Mouse (Mus musculus): ENCODE measurements around the gene Setd4. TPM values are rescaled to one million over a fixed set of nuclear protein-coding genes. Genes with fewer than 3 reads are reported as not detected.

Gene Setd4
- polyA plus RNA-seq, 2 experiments = 11.7 to 17.1 TPM

DNA sequence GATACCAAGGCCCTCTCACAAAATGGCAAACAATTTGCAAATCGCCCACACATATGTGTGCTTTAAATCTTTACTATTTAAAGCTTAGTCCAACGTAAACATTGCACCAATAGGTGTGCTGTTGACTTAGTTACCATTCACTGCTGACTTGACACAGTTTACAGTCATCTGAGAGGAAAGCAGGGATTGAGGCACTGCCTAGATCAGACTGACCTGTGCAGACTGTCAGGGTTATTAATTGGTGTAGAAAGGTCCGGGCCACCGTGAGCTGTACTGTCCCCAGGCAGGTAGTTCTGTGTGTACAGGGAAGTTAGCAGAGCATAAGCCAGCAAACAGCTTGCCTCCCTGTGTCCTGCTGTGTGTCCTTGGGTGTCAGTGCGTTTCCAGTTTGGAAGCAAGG is 28.3 kb downstream of the Setd4 start:
- no peak for TF ChIP-seq POLR2A (IDR thresholded peaks at IDR 0.05; ENCODE audit: borderline replicate concordance, extremely low read depth, insufficient read depth, insufficient read length)
- Histone ChIP-seq H3K36me3 (ENCODE audit: control insufficient read depth, insufficient read depth, low read length) (no peaks in the 10 kb centered on the region), H3K27me3 (ENCODE audit: control insufficient read depth, insufficient read depth, low read length) (no peaks in the 10 kb centered on the region), H3K9me3 (ENCODE audit: control insufficient read depth, low read length) (no peaks in the 10 kb centered on the region), H3K4me3 (replicated peaks; ENCODE audit: low read length) (no peak overlapping the region), H3K4me1 (ENCODE audit: control insufficient read depth, insufficient read depth, low read length) (peaks cover 5% of the 10 kb centered on the region; the same call in 1 of the 2 replicates), H3K4me2 (replicated peaks; ENCODE audit: low read depth, low read length, severe bottlenecking) (no peak overlapping the region), H3K9ac (ENCODE audit: low read depth, low read length, severe bottlenecking) (no peak overlapping the region), H3K27ac (replicated peaks; ENCODE audit: low read depth, low read length) (no peak overlapping the region)
- no peak for DNase-seq (ENCODE audit: low spot score)
- no peak for ATAC-seq (ENCODE audit: low FRiP score, low read depth)
- 75% methylated on average over 5 of the region's 5 CpGs for WGBS

DNA sequence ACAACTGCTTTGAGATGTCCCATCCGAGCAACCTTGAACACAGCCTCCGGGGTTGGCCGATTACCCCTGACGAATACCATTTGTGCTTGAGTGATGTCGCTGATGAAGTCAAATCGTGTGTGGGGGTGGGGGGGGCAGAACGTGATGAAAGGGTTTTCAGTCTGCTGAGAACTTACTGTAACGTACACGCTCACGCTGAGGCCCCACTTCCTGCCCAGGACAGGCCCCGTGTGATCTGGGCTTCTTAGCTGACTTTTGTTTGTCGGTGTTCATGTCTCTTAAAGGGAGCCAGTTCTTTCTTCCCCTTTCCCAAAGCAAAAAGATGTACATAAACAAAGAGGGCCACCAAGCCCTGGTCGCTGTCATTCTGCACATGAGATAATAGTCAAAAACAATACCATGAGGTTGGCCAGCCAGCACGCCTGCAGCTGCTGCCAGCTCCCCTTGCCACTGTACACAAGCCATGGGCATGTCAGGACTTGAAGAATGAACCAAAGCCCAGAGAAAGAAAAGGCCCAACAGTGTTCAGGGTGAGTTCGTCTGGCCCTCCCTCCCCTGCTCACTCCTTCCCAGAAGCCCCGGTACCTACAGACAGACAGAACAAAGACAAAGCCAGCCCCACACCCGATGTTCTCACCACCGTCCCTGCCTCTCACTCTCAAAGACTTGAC is 29.2 kb downstream of the Setd4 start:
- H3K27me3 ChIP-seq (ENCODE audit: control insufficient read depth, insufficient read depth, low read length) = no peaks in the 10 kb centered on the region
- no peak overlapping the region for H3K9ac ChIP-seq (ENCODE audit: low read depth, low read length, severe bottlenecking)
- no peaks in the 10 kb centered on the region for H3K9me3 ChIP-seq (ENCODE audit: control insufficient read depth, low read length)
- no peak overlapping the region for H3K4me2 ChIP-seq (replicated peaks; ENCODE audit: low read depth, low read length, severe bottlenecking)
- 43% methylated on average over 18 of the region's 18 CpGs for WGBS
- no peak overlapping the region for H3K27ac ChIP-seq (replicated peaks; ENCODE audit: low read depth, low read length)
- no peak for ATAC-seq (ENCODE audit: low FRiP score, low read depth)
- peaks cover 5% of the 10 kb centered on the region; the same call in 1 of the 2 replicates for H3K4me1 ChIP-seq (ENCODE audit: control insufficient read depth, insufficient read depth, low read length)
- TF ChIP-seq POLR2A (IDR thresholded peaks at IDR 0.05; ENCODE audit: borderline replicate concordance, extremely low read depth, insufficient read depth, insufficient read length) = no peak
- H3K4me3 ChIP-seq (replicated peaks; ENCODE audit: low read length) = no peak overlapping the region
- no peak for DNase-seq (ENCODE audit: low spot score)
- H3K36me3 ChIP-seq (ENCODE audit: control insufficient read depth, insufficient read depth, low read length) = no peaks in the 10 kb centered on the region

DNA sequence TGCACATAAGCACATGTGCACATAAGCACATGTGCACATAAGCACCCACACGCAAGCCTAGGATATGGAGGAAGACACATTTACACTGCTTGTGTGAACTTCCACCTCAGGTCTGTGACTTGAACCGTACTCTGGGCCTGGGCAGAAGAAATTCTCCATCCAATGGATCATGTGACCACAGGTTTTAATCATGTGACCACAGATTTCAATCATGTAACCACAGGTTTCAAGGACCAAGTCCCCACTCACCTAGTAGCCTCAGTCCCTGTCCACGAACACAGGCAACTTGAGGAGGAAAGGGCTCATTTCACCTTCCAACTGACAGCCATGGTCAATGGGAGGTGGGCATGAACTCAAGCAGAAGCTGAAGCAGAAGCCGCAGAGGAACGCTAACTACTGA is 30.4 kb downstream of the Setd4 start:
- Histone ChIP-seq H3K36me3 (ENCODE audit: control insufficient read depth, insufficient read depth, low read length) (no peaks in the 10 kb centered on the region), H3K4me2 (replicated peaks; ENCODE audit: low read depth, low read length, severe bottlenecking) (no peak overlapping the region), H3K9ac (ENCODE audit: low read depth, low read length, severe bottlenecking) (no peak overlapping the region), H3K4me1 (ENCODE audit: control insufficient read depth, insufficient read depth, low read length) (peaks cover 5% of the 10 kb centered on the region; the same call in 1 of the 2 replicates), H3K4me3 (replicated peaks; ENCODE audit: low read length) (no peak overlapping the region), H3K27me3 (ENCODE audit: control insufficient read depth, insufficient read depth, low read length) (no peaks in the 10 kb centered on the region), H3K9me3 (ENCODE audit: control insufficient read depth, low read length) (no peaks in the 10 kb centered on the region), H3K27ac (replicated peaks; ENCODE audit: low read depth, low read length) (no peak overlapping the region)
- ATAC-seq (ENCODE audit: low FRiP score, low read depth) (no peak), DNase-seq (ENCODE audit: low spot score) (no peak)
- WGBS = 94% methylated on average over 5 of the region's 5 CpGs
- TF ChIP-seq POLR2A (IDR thresholded peaks at IDR 0.05; ENCODE audit: borderline replicate concordance, extremely low read depth, insufficient read depth, insufficient read length) = no peak

DNA sequence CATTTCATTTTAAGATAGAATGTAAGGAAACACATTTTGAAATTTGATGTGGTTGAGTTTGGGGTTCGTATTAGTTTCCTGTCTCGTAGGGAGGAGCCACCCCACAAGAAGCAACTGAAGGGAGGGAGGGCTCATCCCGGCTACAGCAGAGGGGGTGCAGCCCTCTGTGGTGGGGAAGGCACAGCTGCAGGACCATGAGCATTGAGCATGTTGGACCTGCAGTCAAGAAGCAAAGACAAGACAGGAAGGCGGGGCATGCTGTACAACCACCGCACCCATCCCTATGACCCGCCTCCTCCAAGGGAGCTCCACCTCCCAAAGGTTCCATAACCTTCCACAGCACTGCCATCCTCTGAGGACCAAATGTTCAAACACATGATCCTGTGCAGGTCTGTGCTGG is 31.5 kb downstream of the Setd4 start:
- DNase-seq (ENCODE audit: low spot score) (no peak), ATAC-seq (ENCODE audit: low FRiP score, low read depth) (no peak)
- H3K27ac ChIP-seq (replicated peaks; ENCODE audit: low read depth, low read length) = no peak overlapping the region
- H3K27me3 ChIP-seq (ENCODE audit: control insufficient read depth, insufficient read depth, low read length) = no peaks in the 10 kb centered on the region
- no peak overlapping the region for H3K4me2 ChIP-seq (replicated peaks; ENCODE audit: low read depth, low read length, severe bottlenecking)
- no peaks in the 10 kb centered on the region for H3K36me3 ChIP-seq (ENCODE audit: control insufficient read depth, insufficient read depth, low read length)
- H3K4me1 ChIP-seq (ENCODE audit: control insufficient read depth, insufficient read depth, low read length) = peaks cover 5% of the 10 kb centered on the region; the same call in 1 of the 2 replicates
- WGBS = 92% methylated on average over 6 of the region's 6 CpGs
- H3K4me3 ChIP-seq (replicated peaks; ENCODE audit: low read length) = no peak overlapping the region
- H3K9ac ChIP-seq (ENCODE audit: low read depth, low read length, severe bottlenecking) = no peak overlapping the region
- no peaks in the 10 kb centered on the region for H3K9me3 ChIP-seq (ENCODE audit: control insufficient read depth, low read length)
- TF ChIP-seq POLR2A (IDR thresholded peaks at IDR 0.05; ENCODE audit: borderline replicate concordance, extremely low read depth, insufficient read depth, insufficient read length) = no peak

DNA sequence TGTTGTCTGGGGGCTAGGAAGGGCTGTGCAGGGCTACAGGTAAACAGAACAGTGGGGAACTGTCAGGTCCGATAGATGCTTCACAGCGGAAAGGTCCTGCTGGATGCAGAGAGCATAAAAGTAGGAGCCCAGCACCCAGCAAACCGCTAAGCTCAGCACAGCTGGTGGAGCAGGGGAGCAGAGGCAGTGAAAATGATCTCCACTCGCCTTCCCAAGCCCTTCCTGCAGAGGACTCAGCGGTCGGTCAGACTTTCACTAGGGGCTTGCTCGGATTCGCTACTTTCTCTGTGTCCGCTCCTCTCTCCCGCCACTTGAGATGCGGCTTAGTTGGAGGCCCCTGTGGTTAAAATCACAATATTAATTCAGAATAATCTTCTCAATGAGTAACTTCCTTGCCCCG is 45.4 kb downstream of the Setd4 start:
- no peak for TF ChIP-seq POLR2A (IDR thresholded peaks at IDR 0.05; ENCODE audit: borderline replicate concordance, extremely low read depth, insufficient read depth, insufficient read length)
- H3K9me3 ChIP-seq (ENCODE audit: control insufficient read depth, low read length) = no peaks in the 10 kb centered on the region
- peaks cover 12% of the 10 kb centered on the region; the same call in 1 of the 2 replicates for H3K4me1 ChIP-seq (ENCODE audit: control insufficient read depth, insufficient read depth, low read length)
- no peak overlapping the region for H3K27ac ChIP-seq (replicated peaks; ENCODE audit: low read depth, low read length)
- H3K4me2 ChIP-seq (replicated peaks; ENCODE audit: low read depth, low read length, severe bottlenecking) = peak overlapping the region; percentile 33
- H3K36me3 ChIP-seq (ENCODE audit: control insufficient read depth, insufficient read depth, low read length) = no peaks in the 10 kb centered on the region
- ATAC-seq (ENCODE audit: low FRiP score, low read depth) = no peak
- H3K9ac ChIP-seq (ENCODE audit: low read depth, low read length, severe bottlenecking) = no peak overlapping the region
- no peak overlapping the region; the same call in 1 of the 2 replicates for H3K4me3 ChIP-seq (replicated peaks; ENCODE audit: low read length)
- H3K27me3 ChIP-seq (ENCODE audit: control insufficient read depth, insufficient read depth, low read length) = no peaks in the 10 kb centered on the region
- DNase-seq (ENCODE audit: low spot score) = no peak
- 8% methylated on average over 12 of the region's 12 CpGs for WGBS

Data from limb, embryonic 14.5 days (tissue).